Mouse (Mus musculus) layer of hippocampus, postnatal 25 days (tissue): ENCODE data around the gene Entpd6. TPM values are rescaled to one million over a fixed set of nuclear protein-coding genes. Genes with fewer than 3 reads are reported as not detected.

ENCODE experiments used
- DNase-seq, 2 experiments: peaks; one replicate each; pipeline ENCODE4 v3.0.0; 2022; ENCODE audit warnings: mixed read lengths in 2 of 2, low spot score in 1 of 2; ENCODE audit errors: extremely low spot score in 1 of 2
- total RNA-seq, 2 experiments: library from RNA; stranded (reverse); gene quantifications; 2 replicates each; pipeline ENCODE4 v1.2.3; 2021

Entpd6 gene
- total RNA-seq, 2 experiments from 2014 or later: 65.9 to 70.6 TPM

GRCm38 (mm10) chr2:150786251-150787180, 37.7 kb downstream of the Entpd6 start, which contains the start of gene Pygb:
Gene Pygb, plus strand, starts transcription at chr2:150786735.
- peak; percentile 73 to 74 for DNase-seq

DNA sequence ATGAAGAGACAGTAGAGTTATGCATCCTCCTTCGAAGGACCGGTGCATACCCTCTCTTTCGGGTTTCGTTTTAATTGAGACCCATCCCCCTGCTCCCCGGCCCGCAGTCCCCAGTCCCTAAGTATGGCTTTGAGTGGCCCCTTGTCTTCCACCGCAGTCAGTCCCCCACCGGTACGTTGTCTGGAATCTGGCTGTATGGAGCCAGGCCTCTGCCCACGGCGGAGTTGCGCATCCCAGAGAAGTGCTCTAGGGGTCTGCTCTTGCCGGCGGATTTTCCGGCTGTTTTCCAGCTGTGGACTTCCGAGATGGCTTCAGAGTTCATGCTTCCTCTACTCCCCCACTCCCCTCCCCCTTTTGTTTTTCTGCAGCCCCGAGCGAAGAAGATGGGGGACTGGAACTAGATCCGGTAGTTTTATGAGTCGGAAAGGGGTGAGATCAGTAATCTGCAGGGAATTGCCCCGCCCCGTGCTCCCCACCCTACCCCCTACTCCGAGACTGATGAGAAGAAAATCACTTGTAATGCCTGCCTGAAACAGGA, 38.5 kb downstream of the Entpd6 start:
- no peak for DNase-seq

DNA sequence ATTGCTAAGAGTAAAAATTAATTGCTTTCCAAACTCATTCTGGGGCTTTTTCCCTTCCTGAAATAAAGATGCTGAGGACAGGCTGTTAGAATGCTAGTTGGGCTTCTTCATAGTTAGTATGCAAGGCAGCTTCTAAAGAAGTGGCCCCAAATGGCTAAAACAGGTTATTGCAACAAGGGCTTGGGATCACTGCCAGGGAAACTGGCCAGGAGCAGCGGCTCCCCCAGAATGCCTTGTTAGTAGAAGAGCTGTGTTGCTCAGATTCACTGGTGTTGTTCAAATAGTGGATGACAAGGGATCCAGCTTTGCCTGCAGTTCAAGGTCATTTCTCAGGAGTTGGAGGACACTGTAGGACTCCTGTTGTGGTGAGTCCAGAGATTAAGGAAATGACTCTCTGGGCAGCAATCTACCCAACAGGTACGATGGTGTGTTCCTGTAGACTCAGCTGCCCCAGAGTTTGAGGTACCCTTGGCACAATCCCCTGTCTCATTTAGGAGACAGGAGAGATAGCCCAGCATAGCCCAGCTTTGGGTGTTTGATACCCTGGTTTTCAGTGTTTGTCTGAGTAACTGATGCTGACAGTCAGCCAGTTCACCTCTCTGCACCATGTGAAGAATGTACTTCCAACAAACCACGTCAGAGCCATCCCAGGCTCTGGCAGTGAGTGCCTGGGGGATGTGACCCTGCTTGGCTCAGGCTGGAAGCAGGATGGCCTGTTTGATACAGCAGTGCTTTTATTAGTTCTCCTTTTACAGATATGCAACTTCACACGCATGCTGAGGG, 40.1 kb downstream of the Entpd6 start:
- DNase-seq: peak in 1 of 2 experiments; percentile 68

DNA sequence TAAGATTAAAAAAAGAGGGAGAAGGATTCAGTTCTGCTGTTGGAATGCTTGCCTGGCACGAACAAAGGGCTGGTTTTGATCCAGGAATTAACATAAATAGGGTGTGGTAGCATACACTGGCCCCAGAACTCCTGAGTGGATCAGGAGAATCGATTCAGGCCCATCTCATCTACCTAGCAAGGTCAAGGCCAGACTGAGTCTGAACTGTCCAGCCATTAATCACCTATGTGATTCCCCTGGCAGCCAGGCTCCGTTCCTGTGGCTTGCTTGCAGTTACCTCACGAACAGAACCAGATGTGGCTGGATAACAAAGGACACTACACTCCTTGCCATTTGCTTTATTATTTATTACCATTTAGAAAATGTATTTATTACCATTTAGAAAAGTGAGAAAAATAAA, 44.5 kb downstream of the Entpd6 start:
- DNase-seq: no peak

GRCm38 (mm10) chr2:150798084-150798483, 49.2 kb downstream of the Entpd6 start:
- DNase-seq: no peak

DNA sequence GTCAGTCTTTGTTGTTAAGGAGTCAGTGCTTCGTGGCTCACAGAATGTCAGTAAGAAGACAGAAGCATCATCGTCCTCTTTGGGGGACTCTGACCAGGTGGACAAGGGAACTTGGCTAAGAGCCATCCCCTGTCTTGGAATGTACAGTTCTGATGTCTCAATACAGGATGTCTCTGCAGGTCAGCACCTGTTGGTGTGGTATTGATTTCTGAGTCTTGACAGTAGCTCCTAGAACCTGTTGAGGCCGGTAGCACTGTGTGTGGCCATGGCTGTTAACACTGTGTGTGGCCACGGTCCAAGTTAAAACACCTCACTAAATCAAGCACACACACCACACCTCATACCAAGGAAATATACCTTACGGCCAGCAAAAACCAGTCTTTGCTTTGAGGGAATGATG, 51.8 kb downstream of the Entpd6 start:
- no peak for DNase-seq

DNA sequence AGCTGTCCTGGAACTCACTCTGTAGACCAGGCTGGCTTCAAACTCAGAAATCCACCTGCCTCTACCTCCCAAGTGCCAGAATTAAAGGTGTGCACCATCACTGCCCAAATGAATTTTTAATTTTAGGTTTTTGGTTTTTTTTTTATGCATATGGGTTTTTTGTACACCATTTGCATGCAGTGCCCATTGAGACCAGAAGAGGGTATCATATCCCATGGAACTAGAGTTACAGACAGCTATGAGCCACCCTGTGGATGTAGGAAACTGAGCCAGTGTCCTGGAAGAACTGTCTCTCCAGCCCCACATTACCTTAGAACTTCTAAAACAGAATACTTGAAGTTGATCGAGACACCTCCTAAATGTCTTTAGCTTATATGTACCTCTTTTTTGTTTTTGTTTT, 54.2 kb downstream of the Entpd6 start:
- no peak for DNase-seq

- no peak for DNase-seq
Measured at GRCm38 (mm10) chr2:150808381-150808780, 59.5 kb downstream of the Entpd6 start.

- DNase-seq: no peak
Measured at GRCm38 (mm10) chr2:150808812-150809211, 60.0 kb downstream of the Entpd6 start.

DNA sequence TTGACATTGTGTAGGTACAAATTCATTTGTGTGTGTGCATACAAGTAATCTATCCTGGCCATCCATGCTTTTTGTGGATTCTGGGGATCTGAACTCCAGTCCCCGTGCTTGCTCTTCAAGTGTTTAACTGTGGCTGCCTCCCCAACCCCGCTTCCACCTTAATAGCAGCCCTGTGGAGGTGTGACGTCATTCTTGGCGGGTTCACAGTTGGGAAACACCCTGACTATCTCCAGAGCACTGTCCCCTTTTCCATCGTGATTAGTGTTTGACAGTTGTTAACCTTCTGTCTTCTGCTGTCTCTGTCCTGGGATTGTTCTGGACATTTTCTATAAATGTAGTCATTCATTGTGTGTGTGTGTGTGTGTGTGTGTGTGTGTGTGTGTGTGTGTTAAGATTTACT, 61.8 kb downstream of the Entpd6 start:
- no peak for DNase-seq

DNA sequence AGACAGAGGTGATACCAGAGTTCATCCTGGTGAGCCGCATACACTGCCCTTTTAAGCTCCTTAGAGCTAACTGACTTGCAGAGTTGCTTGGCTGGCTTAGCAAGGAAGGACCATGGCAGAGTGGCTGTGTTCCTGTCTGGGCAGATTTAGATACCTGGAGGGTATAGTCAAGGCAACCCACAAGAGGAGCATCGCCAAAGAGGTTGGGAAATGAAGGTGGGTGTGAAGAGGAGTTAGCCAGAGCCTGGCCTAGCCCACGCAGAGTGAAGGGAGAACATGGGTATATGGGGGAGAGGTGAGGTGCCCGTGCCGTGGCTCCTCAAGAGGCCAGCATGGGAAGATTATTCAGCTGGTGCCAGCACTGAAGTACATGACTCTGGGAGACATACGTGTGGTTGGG, 64.0 kb downstream of the Entpd6 start:
- DNase-seq: no peak

GRCm38 (mm10) chr2:150816676-150817402, 68.0 kb downstream of the Entpd6 start:
- no peak for DNase-seq

- DNase-seq: no peak
Measured at GRCm38 (mm10) chr2:150818742-150819141, 69.9 kb downstream of the Entpd6 start.

GRCm38 (mm10) chr2:150820720-150821119, 71.9 kb downstream of the Entpd6 start:
- DNase-seq: no peak

Other genes with a start within 250 kb of the Entpd6 start
- under 1 TPM in 1 of 2 experiments, not detected in 1; 0.27 TPM for gene Cst7, start 178.6 kb upstream of the Entpd6 start, total RNA-seq
- 10 to 100 TPM; 52.4 to 58.0 TPM for gene Apmap, start 140.5 kb upstream of the Entpd6 start, total RNA-seq
- 10 to 100 TPM; 22.9 to 32.2 TPM for gene Acss1, start 80.5 kb upstream of the Entpd6 start, total RNA-seq
- gene Vsx1, start 59.7 kb upstream of the Entpd6 start, total RNA-seq: under 1 TPM in 1 of 2 experiments, not detected in 1; 0.07 TPM
- 100 to 1,000 TPM; 172 to 203 TPM for gene Pygb, start 37.7 kb downstream of the Entpd6 start, total RNA-seq
- gene Abhd12, start 155.7 kb downstream of the Entpd6 start, total RNA-seq: 100 to 1,000 TPM; 296 to 326 TPM
- 1 to 10 TPM; 2.7 to 2.9 TPM for gene Gins1, start 156.4 kb downstream of the Entpd6 start, total RNA-seq